Mouse (Mus musculus) intestine, embryonic 14.5 days (tissue): ENCODE results near the gene Pfkfb3. TPM values are rescaled to one million over a fixed set of nuclear protein-coding genes. Genes with fewer than 3 reads are reported as not detected.

Experiments
- ATAC-seq: fragments of 200-750 bp; cut with Nextera tagmentation; replicated peaks from 2 replicates; pipeline ENCODE4 v1.8.0; 2017; ENCODE audit warnings: low read depth, moderate number of reproducible peaks, moderate TSS enrichment, moderate library complexity; ENCODE audit not compliant: low FRiP score, low TSS enrichment
- DNase-seq: peaks from one replicate; pipeline ENCODE4 v3.0.0-alpha.2; 2018; ENCODE audit warnings: low spot score
- H3K27ac ChIP-seq: fragments of 300-500 bp; sonication (generic); 2 replicates; pipeline ENCODE4 v1.5.1; 2014; ENCODE audit warnings: low read depth, mild to moderate bottlenecking, control low read depth
- H3K27me3 ChIP-seq: fragments of 300-500 bp; sonication (generic); replicated peaks from 2 replicates; pipeline ENCODE4 v1.6.1; 2014; ENCODE audit warnings: low read length, control low read depth; ENCODE audit not compliant: control insufficient read depth, insufficient read depth
- H3K36me3 ChIP-seq: fragments of 300-500 bp; sonication (generic); 2 replicates; pipeline ENCODE4 v1.6.1; 2014; ENCODE audit warnings: low read length, control low read depth; ENCODE audit not compliant: control insufficient read depth, insufficient read depth
- H3K4me1 ChIP-seq: fragments of 300-500 bp; sonication (generic); replicated peaks from 2 replicates; pipeline ENCODE4 v1.6.1; 2014; ENCODE audit warnings: low read length, control low read depth, mixed read lengths; ENCODE audit not compliant: control insufficient read depth, insufficient read depth
- H3K4me2 ChIP-seq: fragments of 300-500 bp; sonication (generic); 2 replicates; pipeline ENCODE4 v1.6.1; 2014; ENCODE audit warnings: low read length
- H3K4me3 ChIP-seq: fragments of 300-500 bp; sonication (generic); 2 replicates; pipeline ENCODE4 v1.5.1; 2014; ENCODE audit warnings: low read depth, low read length, control low read depth, mixed read lengths
- H3K9ac ChIP-seq: fragments of 300-500 bp; sonication (generic); 2 replicates; pipeline ENCODE4 v1.6.1; 2014; ENCODE audit warnings: mild to moderate bottlenecking, low read length
- H3K9me3 ChIP-seq: fragments of 300-500 bp; sonication (generic); 2 replicates; pipeline ENCODE4 v1.6.1; 2016; ENCODE audit warnings: low read length, control low read depth; ENCODE audit not compliant: control insufficient read depth
- WGBS: fragments of 180-500 bp; shearing (Covaris S2); extraction: QIAGEN DNeasy Blood & Tissue Kit; methylation state at CpG from one replicate; pipeline ENCODE4 v1.1.7; 2014; 5-methylcytosine and 5-hydroxymethylcytosine counted together
- polyA plus RNA-seq: library from polyadenylated mRNA; unstranded; fragments of >200 nt; fragmentation: Nextera tagmentation; extraction: Ambion mirVana; gene quantifications from 2 replicates; pipeline ENCODE4 v1.2.1, GENCODE M21; 2014

Pfkfb3 gene
- polyA plus RNA-seq, 1 experiment from 2014 or later, result 18.9 TPM

- H3K36me3 ChIP-seq, result no peaks in the 10 kb centered on the region
- DNase-seq (no peak), ATAC-seq (no peak)
- peaks cover 17% of the 10 kb centered on the region for H3K27me3 ChIP-seq
- no peak overlapping the region for H3K9ac ChIP-seq
- no peak overlapping the region for H3K27ac ChIP-seq
- 67% methylated on average over 3 of the region's 3 CpGs for WGBS
- no peaks in the 10 kb centered on the region; the same call in 1 of the 2 replicates for H3K4me1 ChIP-seq
- no peaks in the 10 kb centered on the region for H3K9me3 ChIP-seq
- H3K4me2 ChIP-seq, result no peak overlapping the region
- no peak overlapping the region for H3K4me3 ChIP-seq
Measured at GRCm38 (mm10) chr2:11557244-11557643, 3.4 kb upstream of the Pfkfb3 start.

- Histone ChIP-seq H3K36me3 (no peaks in the 10 kb centered on the region), H3K27ac (no peak overlapping the region), H3K9ac (no peak overlapping the region), H3K4me2 (no peak overlapping the region), H3K4me1 (no peaks in the 10 kb centered on the region; the same call in 1 of the 2 replicates), H3K27me3 (peaks cover 20% of the 10 kb centered on the region), H3K9me3 (no peaks in the 10 kb centered on the region), H3K4me3 (no peak overlapping the region)
- DNase-seq (no peak), ATAC-seq (no peak)
- WGBS, result 54% methylated on average over 6 of the region's 6 CpGs
Measured at GRCm38 (mm10) chr2:11555316-11555715, 1.4 kb upstream of the Pfkfb3 start.

GRCm38 (mm10) chr2:11552966-11553451, 868 bp downstream of the Pfkfb3 start:
- ATAC-seq, result no peak; the same call in 1 of the 2 replicates
- whole genome bisulfite sequencing, result 6% methylated on average over 15 of the region's 15 CpGs
- H3K27me3 ChIP-seq, result peaks cover 23% of the 10 kb centered on the region
- H3K9ac ChIP-seq, result peak overlapping the region; percentile 55
- no peaks in the 10 kb centered on the region for H3K36me3 ChIP-seq
- peak overlapping the region; percentile 58 for H3K4me3 ChIP-seq
- no peaks in the 10 kb centered on the region for H3K9me3 ChIP-seq
- DNase-seq, result peak; percentile 55
- H3K4me2 ChIP-seq, result peak overlapping the region; percentile 99
- H3K4me1 ChIP-seq, result no peaks in the 10 kb centered on the region; the same call in 1 of the 2 replicates
- H3K27ac ChIP-seq, result no peak overlapping the region

GRCm38 (mm10) chr2:11552297-11552821, 1.5 kb downstream of the Pfkfb3 start:
- H3K36me3 ChIP-seq, result no peaks in the 10 kb centered on the region
- H3K4me3 ChIP-seq, result peak overlapping the region; percentile 58
- peak overlapping the region; percentile 99 for H3K4me2 ChIP-seq
- DNase-seq (no peak), ATAC-seq (no peak)
- H3K27me3 ChIP-seq, result peaks cover 23% of the 10 kb centered on the region
- H3K4me1 ChIP-seq, result no peaks in the 10 kb centered on the region; the same call in 1 of the 2 replicates
- no peak overlapping the region for H3K9ac ChIP-seq
- H3K27ac ChIP-seq, result no peak overlapping the region
- no peaks in the 10 kb centered on the region for H3K9me3 ChIP-seq
- 7% methylated on average over 9 of the region's 9 CpGs for WGBS

- Histone ChIP-seq H3K4me2 (no peak overlapping the region), H3K4me1 (no peaks in the 10 kb centered on the region; the same call in 1 of the 2 replicates), H3K4me3 (no peak overlapping the region), H3K9ac (no peak overlapping the region), H3K36me3 (no peaks in the 10 kb centered on the region), H3K27ac (no peak overlapping the region), H3K9me3 (no peaks in the 10 kb centered on the region), H3K27me3 (peaks cover 23% of the 10 kb centered on the region)
- ATAC-seq (no peak), DNase-seq (no peak)
- 15% methylated on average over 1 of the region's 1 CpGs for WGBS
Measured at GRCm38 (mm10) chr2:11551726-11552125, 2.2 kb downstream of the Pfkfb3 start.

GRCm38 (mm10) chr2:11548508-11548907, 5.4 kb downstream of the Pfkfb3 start:
- no peaks in the 10 kb centered on the region; the same call in 1 of the 2 replicates for H3K4me1 ChIP-seq
- 85% methylated on average over 10 of the region's 10 CpGs for WGBS
- no peak overlapping the region for H3K27ac ChIP-seq
- no peak overlapping the region for H3K4me3 ChIP-seq
- no peak for ATAC-seq
- peaks cover 18% of the 10 kb centered on the region for H3K27me3 ChIP-seq
- no peak overlapping the region for H3K4me2 ChIP-seq
- no peaks in the 10 kb centered on the region for H3K9me3 ChIP-seq
- no peak overlapping the region for H3K9ac ChIP-seq
- no peak for DNase-seq
- no peaks in the 10 kb centered on the region for H3K36me3 ChIP-seq

- ATAC-seq (no peak), DNase-seq (no peak)
- H3K4me3 ChIP-seq, result no peak overlapping the region
- peaks cover 9% of the 10 kb centered on the region for H3K27me3 ChIP-seq
- no peaks in the 10 kb centered on the region; the same call in 1 of the 2 replicates for H3K4me1 ChIP-seq
- no peak overlapping the region for H3K4me2 ChIP-seq
- no peak overlapping the region for H3K9ac ChIP-seq
- H3K9me3 ChIP-seq, result no peaks in the 10 kb centered on the region
- 65% methylated on average over 2 of the region's 2 CpGs for WGBS
- no peak overlapping the region for H3K27ac ChIP-seq
- no peaks in the 10 kb centered on the region for H3K36me3 ChIP-seq
Measured at GRCm38 (mm10) chr2:11547609-11548008, 6.3 kb downstream of the Pfkfb3 start.

GRCm38 (mm10) chr2:11546091-11546490, 7.8 kb downstream of the Pfkfb3 start:
- Histone ChIP-seq H3K4me3 (no peak overlapping the region), H3K4me2 (no peak overlapping the region), H3K4me1 (no peaks in the 10 kb centered on the region), H3K27me3 (0 out of 2 replicates have a peak, but pooled peaks cover 3% of the 10 kb centered on the region), H3K27ac (no peak overlapping the region), H3K36me3 (no peaks in the 10 kb centered on the region), H3K9ac (no peak overlapping the region), H3K9me3 (no peaks in the 10 kb centered on the region)
- WGBS, result 77% methylated on average over 8 of the region's 8 CpGs
- ATAC-seq, result no peak
- no peak for DNase-seq

GRCm38 (mm10) chr2:11545380-11545779, 8.5 kb downstream of the Pfkfb3 start:
- ATAC-seq (no peak), DNase-seq (no peak)
- no peak overlapping the region for H3K4me2 ChIP-seq
- no peak overlapping the region for H3K27ac ChIP-seq
- WGBS, result 22% methylated on average over 1 of the region's 1 CpGs
- H3K4me1 ChIP-seq, result no peaks in the 10 kb centered on the region
- H3K9me3 ChIP-seq, result no peaks in the 10 kb centered on the region
- no peak overlapping the region for H3K4me3 ChIP-seq
- H3K27me3 ChIP-seq, result 0 out of 2 replicates have a peak, but pooled peaks cover 3% of the 10 kb centered on the region
- H3K36me3 ChIP-seq, result no peaks in the 10 kb centered on the region
- no peak overlapping the region for H3K9ac ChIP-seq
